Mouse (Mus musculus) limb, embryonic 11.5 days (tissue): Measurements from ENCODE around the gene Gpr108. TPM values are rescaled to one million over a fixed set of nuclear protein-coding genes. Genes with fewer than 3 reads are reported as not detected.

Experiments
- ATAC-seq: fragments of 200-750 bp; cut with Nextera tagmentation; 2 replicates; pipeline ENCODE4 v1.8.0; 2017; ENCODE audit warnings: low read depth; ENCODE audit not compliant: insufficient number of reproducible peaks, low FRiP score, low TSS enrichment
- DNase-seq: peaks from one replicate; pipeline ENCODE4 v3.0.0-alpha.2; 2015; ENCODE audit warnings: low spot score
- H3K27ac ChIP-seq: fragments of 300-500 bp; sonication (generic); replicated peaks from 2 replicates; pipeline ENCODE4 v1.5.1; 2014; ENCODE audit warnings: low read depth, mild to moderate bottlenecking, low read length
- H3K27me3 ChIP-seq: fragments of 300-500 bp; sonication (generic); 2 replicates; pipeline ENCODE4 v1.6.1; 2014; ENCODE audit warnings: mild to moderate bottlenecking, low read length, mixed read lengths; ENCODE audit not compliant: control insufficient read depth, insufficient read depth
- H3K36me3 ChIP-seq: fragments of 300-500 bp; sonication (generic); 2 replicates; pipeline ENCODE4 v1.6.1; 2014; ENCODE audit warnings: mild to moderate bottlenecking, low read length, moderate library complexity, mixed read lengths; ENCODE audit not compliant: control insufficient read depth, insufficient read depth
- H3K4me1 ChIP-seq: fragments of 300-500 bp; sonication (generic); 2 replicates; pipeline ENCODE4 v1.6.1; 2014; ENCODE audit warnings: low read length, mixed read lengths; ENCODE audit not compliant: control insufficient read depth, insufficient read depth
- H3K4me2 ChIP-seq: fragments of 300-500 bp; sonication (generic); 2 replicates; pipeline ENCODE4 v1.6.1; 2014; ENCODE audit warnings: low read depth, mild to moderate bottlenecking, moderate library complexity; ENCODE audit not compliant: severe bottlenecking
- H3K4me3 ChIP-seq: fragments of 300-500 bp; sonication (generic); 2 replicates; pipeline ENCODE4 v1.5.1; 2014; ENCODE audit warnings: low read depth, low read length
- H3K9ac ChIP-seq: fragments of 300-500 bp; sonication (generic); 2 replicates; pipeline ENCODE4 v1.6.1; 2014; ENCODE audit warnings: mild to moderate bottlenecking, low read length
- H3K9me3 ChIP-seq: fragments of 300-500 bp; sonication (generic); 2 replicates; pipeline ENCODE4 v1.6.1; 2016; ENCODE audit warnings: low read length; ENCODE audit not compliant: control insufficient read depth
- WGBS: fragments of 180-500 bp; shearing (Covaris S2); extraction: QIAGEN DNeasy Blood & Tissue Kit; methylation state at CpG from one replicate; pipeline ENCODE4 v1.1.7; 2014; 5-methylcytosine and 5-hydroxymethylcytosine counted together
- polyA plus RNA-seq: library from polyadenylated mRNA; unstranded; fragments of >200 nt; fragmentation: Nextera tagmentation; extraction: Ambion mirVana; gene quantifications from 2 replicates; pipeline ENCODE4 v1.2.1, GENCODE M21; 2014

Gene Gpr108
- polyA plus RNA-seq: 28.2 and 30.8 TPM in 2 replicates

DNA sequence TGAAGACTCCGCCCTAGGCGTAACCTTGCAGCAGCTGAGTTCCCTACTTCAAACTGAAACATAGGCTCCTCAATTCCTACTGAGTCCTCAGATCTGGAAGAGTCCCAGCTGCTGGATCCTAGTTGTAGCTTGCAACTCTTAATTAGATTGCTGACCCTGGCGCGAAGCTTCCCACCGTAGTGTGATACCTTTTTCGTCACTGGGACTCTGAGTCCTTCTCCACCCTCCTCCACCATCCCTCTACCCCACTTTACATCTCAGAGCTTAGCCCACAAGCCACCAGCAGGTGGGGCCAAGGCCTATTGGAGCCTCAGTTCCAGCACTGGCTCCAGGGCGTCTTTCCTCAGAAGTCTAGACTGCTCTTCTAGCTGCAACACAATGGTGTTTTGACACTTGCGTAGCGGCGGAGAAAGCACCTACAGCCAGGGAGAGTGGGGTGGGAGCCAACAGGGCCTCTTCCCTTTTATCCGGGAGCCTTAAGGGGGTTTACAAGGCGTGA is at the start of gene Gpr108:
Gene Gpr108, minus strand, starts transcription at position 246 of the 499 bp plus-strand sequence.
- Histone ChIP-seq H3K9ac (peak within 1 kb of the TSS; percentile 71), H3K27ac (peak within 1 kb of the TSS; percentile 82), H3K4me1 (0 out of 2 replicates have a peak, but pooled peaks cover 10% of the 10 kb centered on the region), H3K9me3 (no peaks in the 10 kb centered on the region), H3K4me3 (peak within 1 kb of the TSS; percentile 76), H3K4me2 (peak within 1 kb of the TSS; percentile 78), H3K27me3 (no peaks in the 10 kb centered on the region), H3K36me3 (peaks cover 3% of the 10 kb centered on the region; the same call in 1 of the 2 replicates)
- peak; percentile 84 for DNase-seq
- ATAC-seq: peak; percentile 41
- under 1% methylated on average over 12 of the region's 12 CpGs for WGBS

DNA sequence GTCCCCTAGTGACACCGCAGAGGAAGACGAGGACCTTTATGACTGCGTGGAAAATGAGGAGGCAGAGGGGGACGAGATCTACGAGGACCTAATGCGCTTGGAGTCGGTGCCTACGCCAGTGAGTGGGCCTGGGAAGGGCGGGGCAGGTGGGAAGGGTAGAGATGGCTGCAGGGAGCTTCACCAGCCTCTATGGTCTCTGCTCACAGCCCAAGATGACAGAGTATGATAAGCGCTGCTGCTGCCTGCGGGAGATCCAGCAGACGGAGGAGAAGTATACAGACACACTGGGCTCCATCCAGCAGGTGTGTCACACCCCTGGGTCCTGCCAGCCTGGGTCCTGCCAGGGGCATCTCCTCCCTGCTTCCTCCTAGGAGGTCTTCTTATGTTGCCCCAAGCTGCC is 48.8 kb upstream of the Gpr108 start:
- Histone ChIP-seq H3K9me3 (no peaks in the 10 kb centered on the region), H3K27me3 (no peaks in the 10 kb centered on the region)
- no peak for ATAC-seq

DNA sequence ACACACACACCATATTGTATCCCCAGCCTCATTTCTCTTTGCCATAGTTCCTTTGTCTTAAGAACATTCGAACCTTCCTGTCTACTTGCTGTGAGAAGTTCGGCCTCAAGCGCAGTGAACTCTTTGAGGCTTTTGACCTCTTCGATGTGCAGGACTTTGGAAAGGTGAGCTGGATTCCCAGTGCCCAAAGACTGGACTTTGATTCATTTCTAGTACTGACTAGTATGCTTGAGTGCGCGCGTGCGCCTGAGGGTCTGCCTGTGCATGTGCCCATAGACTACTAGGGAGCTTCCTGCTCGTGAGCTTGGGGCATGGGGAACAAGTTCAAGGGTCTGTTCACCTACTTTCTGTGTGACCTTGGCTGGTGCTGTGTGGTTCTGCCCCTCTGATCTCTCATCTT is 47.7 kb upstream of the Gpr108 start:
- Histone ChIP-seq H3K9ac (no peak overlapping the region), H3K4me1 (no peaks in the 10 kb centered on the region), H3K4me2 (no peak overlapping the region), H3K27me3 (no peaks in the 10 kb centered on the region), H3K4me3 (no peak overlapping the region), H3K9me3 (no peaks in the 10 kb centered on the region), H3K36me3 (no peaks in the 10 kb centered on the region), H3K27ac (no peak overlapping the region)
- WGBS: 91% methylated on average over 9 of the region's 9 CpGs
- ATAC-seq: no peak
- DNase-seq: no peak

More for the DNA sequence above, 48.8 kb upstream of the Gpr108 start:
- Histone ChIP-seq H3K4me3 (no peak overlapping the region), H3K4me2 (no peak overlapping the region), H3K4me1 (no peaks in the 10 kb centered on the region), H3K36me3 (no peaks in the 10 kb centered on the region), H3K9ac (no peak overlapping the region), H3K27ac (no peak overlapping the region)
- WGBS: 87% methylated on average over 12 of the region's 12 CpGs
- DNase-seq: no peak

DNA sequence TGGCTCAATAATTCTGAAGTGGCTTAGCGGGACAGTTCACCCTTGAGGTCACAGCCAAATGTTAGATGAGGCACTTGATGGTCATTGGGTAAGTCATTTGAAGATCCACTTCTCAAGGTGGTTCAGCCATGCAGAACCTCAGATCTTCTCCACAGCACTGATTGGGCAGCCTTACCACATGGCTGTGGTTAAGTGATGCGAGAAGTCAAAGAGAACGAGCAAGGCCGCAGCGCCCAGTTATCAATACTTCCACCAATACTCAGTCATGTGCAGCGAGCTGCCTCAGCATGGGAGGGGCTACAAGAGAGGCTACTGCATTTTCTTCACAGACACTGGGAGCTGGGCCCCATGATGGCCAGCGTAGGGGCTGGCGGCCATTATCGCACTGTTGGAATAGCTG is 44.7 kb upstream of the Gpr108 start:
- no peak overlapping the region for H3K4me3 ChIP-seq

DNA sequence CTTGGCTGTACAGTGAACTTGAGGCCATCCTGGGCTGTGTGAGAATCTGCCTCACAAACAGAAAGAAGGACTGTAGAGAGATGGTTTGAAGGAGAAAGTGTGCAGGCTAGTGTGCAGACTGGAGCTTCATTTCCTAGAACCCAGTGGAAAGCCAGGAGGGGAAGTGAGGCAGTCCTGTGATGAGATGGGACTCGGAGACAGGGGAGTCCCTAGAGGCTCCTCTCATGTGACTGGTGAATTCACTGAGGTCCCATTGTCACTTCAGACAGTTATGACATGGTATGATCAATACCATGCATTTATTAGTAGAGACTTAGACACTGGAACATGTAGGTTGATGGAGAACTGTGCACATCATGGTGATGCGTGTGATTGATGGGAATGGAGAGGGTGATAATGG is 44.1 kb upstream of the Gpr108 start:
- Histone ChIP-seq H3K27me3 (no peaks in the 10 kb centered on the region), H3K4me1 (no peaks in the 10 kb centered on the region), H3K4me3 (no peak overlapping the region), H3K9me3 (no peaks in the 10 kb centered on the region), H3K9ac (no peak overlapping the region), H3K4me2 (no peak overlapping the region), H3K27ac (no peak overlapping the region), H3K36me3 (no peaks in the 10 kb centered on the region)
- ATAC-seq (no peak), DNase-seq (no peak)
- WGBS: 88% methylated on average over 2 of the region's 2 CpGs

More for the DNA sequence above, 44.7 kb upstream of the Gpr108 start:
- Histone ChIP-seq H3K4me2 (no peak overlapping the region), H3K27me3 (no peaks in the 10 kb centered on the region), H3K9ac (no peak overlapping the region), H3K27ac (no peak overlapping the region), H3K4me1 (no peaks in the 10 kb centered on the region), H3K36me3 (no peaks in the 10 kb centered on the region), H3K9me3 (no peaks in the 10 kb centered on the region)
- ATAC-seq: no peak
- 91% methylated on average over 9 of the region's 9 CpGs for WGBS
- DNase-seq: no peak

DNA sequence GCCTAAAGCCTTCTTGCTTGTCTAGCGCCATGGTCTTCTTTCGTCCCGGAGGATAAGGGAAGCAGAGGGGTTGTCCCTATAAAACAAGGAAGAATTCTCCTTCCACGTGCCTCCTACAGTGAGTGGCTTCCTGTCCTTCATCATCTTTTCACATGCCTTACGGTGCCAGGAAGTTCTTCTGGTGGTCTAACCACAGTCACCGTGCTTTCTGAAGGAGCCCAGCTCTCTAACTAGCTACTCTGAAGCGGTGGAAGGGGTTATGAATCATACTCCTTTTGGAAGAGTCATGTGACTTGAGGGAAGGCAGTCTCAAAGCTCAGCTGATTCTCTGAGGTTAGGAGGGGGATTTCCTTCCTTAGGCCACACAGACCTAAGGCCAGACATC is 42.4 kb upstream of the Gpr108 start:
- H3K9me3 ChIP-seq: no peaks in the 10 kb centered on the region
- WGBS: 89% methylated on average over 7 of the region's 7 CpGs
- H3K4me2 ChIP-seq: no peak overlapping the region
- H3K9ac ChIP-seq: no peak overlapping the region
- H3K4me1 ChIP-seq: no peaks in the 10 kb centered on the region
- no peak overlapping the region for H3K4me3 ChIP-seq
- no peaks in the 10 kb centered on the region for H3K36me3 ChIP-seq
- DNase-seq (no peak), ATAC-seq (no peak)
- no peak overlapping the region for H3K27ac ChIP-seq
- H3K27me3 ChIP-seq: no peaks in the 10 kb centered on the region

DNA sequence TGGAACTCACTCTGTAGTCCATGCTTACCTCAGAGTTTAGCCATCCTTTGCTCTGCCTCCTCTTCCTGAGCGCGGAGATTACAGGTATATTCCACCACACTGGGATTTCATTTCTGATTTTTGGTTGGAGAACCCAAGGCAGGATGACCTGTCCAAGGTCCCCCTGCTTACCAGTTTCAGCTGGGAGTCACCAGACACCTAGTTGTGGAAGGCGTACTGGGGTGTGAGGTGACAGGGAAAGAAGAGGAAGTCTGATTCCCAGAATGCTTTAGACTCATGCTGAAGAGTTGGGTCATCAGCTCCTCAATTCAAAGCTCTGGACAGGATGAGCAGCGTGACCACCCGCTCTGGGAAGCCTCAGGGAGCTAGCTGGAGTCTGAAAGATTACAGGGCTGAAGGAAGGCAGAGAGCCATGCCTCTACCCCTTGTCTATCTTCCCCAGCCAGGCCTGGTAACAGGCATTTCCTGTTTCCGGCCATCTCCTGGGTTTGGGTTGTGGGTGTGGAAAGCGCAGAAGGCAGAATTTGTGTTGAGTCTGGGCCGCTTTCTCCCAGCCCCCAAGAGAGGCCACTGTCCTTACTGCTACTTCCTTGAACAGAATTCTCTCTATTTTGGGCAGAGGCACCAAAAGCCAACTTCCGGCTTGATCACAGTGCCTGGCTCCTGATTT is 41.9 kb upstream of the Gpr108 start:
- H3K27ac ChIP-seq: no peak overlapping the region
- no peak for DNase-seq
- 84% methylated on average over 9 of the region's 9 CpGs for WGBS

DNA sequence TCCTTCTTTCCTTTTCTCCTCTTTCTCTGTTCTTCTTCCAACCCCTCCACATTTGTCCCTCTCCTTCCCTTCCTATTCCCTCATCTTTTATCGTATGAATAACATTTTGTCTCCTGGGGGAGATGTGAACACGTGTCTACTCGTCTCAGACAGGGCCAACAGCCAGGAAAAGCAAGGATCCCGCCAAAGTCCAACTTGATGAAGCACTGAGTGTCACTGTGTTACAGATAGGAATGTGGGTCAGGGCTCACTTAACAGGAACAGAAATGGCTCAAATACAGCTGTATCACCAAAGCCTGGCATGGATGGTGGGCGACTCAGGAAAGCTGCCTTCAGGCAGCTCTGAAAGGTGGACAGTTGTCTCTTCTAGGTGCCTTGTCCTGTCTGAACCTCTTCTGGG is 41.0 kb upstream of the Gpr108 start:
- H3K27ac ChIP-seq: no peak overlapping the region
- H3K9me3 ChIP-seq: no peaks in the 10 kb centered on the region
- H3K27me3 ChIP-seq: no peaks in the 10 kb centered on the region
- 82% methylated on average over 5 of the region's 5 CpGs for WGBS
- no peaks in the 10 kb centered on the region for H3K4me1 ChIP-seq
- no peak for DNase-seq
- no peak for ATAC-seq
- H3K9ac ChIP-seq: no peak overlapping the region
- no peak overlapping the region for H3K4me2 ChIP-seq
- H3K36me3 ChIP-seq: no peaks in the 10 kb centered on the region
- no peak overlapping the region for H3K4me3 ChIP-seq

More for the DNA sequence above, 41.9 kb upstream of the Gpr108 start:
- Histone ChIP-seq H3K9me3 (no peaks in the 10 kb centered on the region), H3K4me3 (no peak overlapping the region), H3K27me3 (no peaks in the 10 kb centered on the region), H3K4me1 (no peaks in the 10 kb centered on the region), H3K4me2 (no peak overlapping the region), H3K9ac (no peak overlapping the region), H3K36me3 (no peaks in the 10 kb centered on the region)
- no peak for ATAC-seq
